ENCODE assay signal across 48 mouse cellular contexts in genomic region chr19:11022382-11022781, GRCm38 (mm10). TPM values are rescaled to one million over a fixed set of nuclear protein-coding genes. Genes with fewer than 3 reads are reported as not detected.
"Had no signal": no experiment of that assay in that cellular context is flagged by ENCODE, and none has a peak within 500 bp of the region (broad histone marks: within the 10 kb centered on the region; RNA-seq: fewer than 3 reads in every experiment).

No protein-coding gene starts in this region.

- H3K4me3 ChIP-seq: heart, adult 2 months; heart, embryonic 10.5 days; heart, embryonic 12.5 days; heart, embryonic 13.5 days; heart, embryonic 15.5 days; hindbrain, embryonic 10.5 days; hindbrain, embryonic 12.5 days; hindbrain, embryonic 13.5 days; hindbrain, embryonic 15.5 days; kidney, embryonic 15.5 days; layer of hippocampus, adult 2 months; left cerebral cortex, adult 2 months had no signal

- DNase-seq: heart, adult 2 months; heart, postnatal 10 days; heart, postnatal 14 days; heart, postnatal 36 days; heart, postnatal 4 days; kidney, adult 11 months; kidney, adult 18-20 months; kidney, adult 2 months; kidney, adult 8-10 months; kidney, adult 9 months; kidney, postnatal 10 days; kidney, postnatal 14 days; kidney, postnatal 25 days; kidney, postnatal 36 days; kidney, postnatal 4 days; layer of hippocampus, adult 9-11 months; layer of hippocampus, postnatal 36 days had no signal

- H3K9me3 ChIP-seq: heart, embryonic 10.5 days; heart, embryonic 12.5 days; heart, embryonic 13.5 days; heart, embryonic 15.5 days; hindbrain, embryonic 10.5 days; hindbrain, embryonic 12.5 days; hindbrain, embryonic 13.5 days; hindbrain, embryonic 15.5 days; kidney, embryonic 15.5 days had no signal

- H3K27me3 ChIP-seq: heart, embryonic 12.5 days; heart, embryonic 13.5 days; heart, embryonic 15.5 days; hindbrain, embryonic 12.5 days; hindbrain, embryonic 13.5 days; hindbrain, embryonic 15.5 days; kidney, embryonic 15.5 days had no signal

- ATAC-seq: hindbrain, embryonic 16.5 days; hindbrain, postnatal 0 days; inflammation-experienced regulatory T-cells, adult 6 months had no signal

- H3K36me3 ChIP-seq: heart, embryonic 10.5 days; heart, embryonic 12.5 days; heart, embryonic 13.5 days; heart, embryonic 15.5 days; hindbrain, embryonic 10.5 days; hindbrain, embryonic 12.5 days; hindbrain, embryonic 13.5 days; hindbrain, embryonic 15.5 days; kidney, embryonic 15.5 days had no signal

- H3K9ac ChIP-seq: heart, embryonic 12.5 days; heart, embryonic 13.5 days; heart, embryonic 15.5 days; hindbrain, embryonic 12.5 days; hindbrain, embryonic 13.5 days; hindbrain, embryonic 14.5 days; hindbrain, embryonic 15.5 days; kidney, embryonic 15.5 days had no signal

- H3K4me2 ChIP-seq: heart, embryonic 11.5 days; heart, embryonic 12.5 days; heart, embryonic 13.5 days; heart, embryonic 15.5 days; hindbrain, embryonic 12.5 days; hindbrain, embryonic 13.5 days; hindbrain, embryonic 14.5 days; hindbrain, embryonic 15.5 days; kidney, embryonic 15.5 days had no signal

- H3K27ac ChIP-seq: heart, adult 2 months; heart, embryonic 10.5 days; heart, embryonic 13.5 days; heart, embryonic 15.5 days; hindbrain, embryonic 10.5 days; hindbrain, embryonic 12.5 days; hindbrain, embryonic 13.5 days; hindbrain, embryonic 14.5 days; hindbrain, embryonic 15.5 days; hindbrain, postnatal 0 days; kidney, embryonic 15.5 days; kidney, postnatal 0 days; layer of hippocampus, adult 2 months; left cerebral cortex, adult 2 months had no signal

- H3K4me1 ChIP-seq: heart, embryonic 10.5 days; heart, embryonic 12.5 days; heart, embryonic 13.5 days; heart, embryonic 15.5 days; hindbrain, embryonic 10.5 days; hindbrain, embryonic 12.5 days; hindbrain, embryonic 13.5 days; hindbrain, embryonic 15.5 days; kidney, embryonic 15.5 days had no signal

RNA-seq across cellular contexts. Expression of gene Ms4a18, which starts 4.6 kb away (rescaled TPM):
- total RNA-seq: heart, adult 2 months; heart, postnatal 10 days; heart, postnatal 14 days; heart, postnatal 25 days; heart, postnatal 36 days; heart, postnatal 4 days; hematopoietic stem cell, adult 5-6 weeks; hindbrain, postnatal 0 days; layer of hippocampus, adult 18-20 months; layer of hippocampus, adult 2 months; layer of hippocampus, adult 8-10 months; layer of hippocampus, postnatal 10 days; layer of hippocampus, postnatal 14 days; layer of hippocampus, postnatal 25 days; layer of hippocampus, postnatal 36 days; left cerebral cortex, adult 18-20 months; left cerebral cortex, adult 2 months had no signal
- polyA plus RNA-seq: heart, adult 2 months; heart, embryonic 10.5 days; heart, embryonic 11.5 days; heart, embryonic 12.5 days; heart, embryonic 13.5 days; heart, embryonic 14.5 days; heart, embryonic 15.5 days; heart, embryonic 16.5 days; heart, postnatal 0 days; hindbrain, embryonic 10.5 days; hindbrain, embryonic 11.5 days; hindbrain, embryonic 12.5 days; hindbrain, embryonic 13.5 days; hindbrain, embryonic 14.5 days; hindbrain, embryonic 15.5 days; hindbrain, embryonic 16.5 days; hindbrain, postnatal 0 days; inflammation-experienced regulatory T-cells, adult 6 months; kidney, adult 2 months; kidney, embryonic 14.5 days; kidney, embryonic 15.5 days; kidney, embryonic 16.5 days; kidney, postnatal 0 days had no signal

RNA-seq across cellular contexts. Expression of gene Ms4a15, which starts 29.3 kb away (rescaled TPM):
- total RNA-seq: heart, adult 2 months; heart, postnatal 10 days; heart, postnatal 14 days; heart, postnatal 25 days; heart, postnatal 36 days; heart, postnatal 4 days; hematopoietic stem cell, adult 5-6 weeks; hindbrain, postnatal 0 days; layer of hippocampus, adult 18-20 months; layer of hippocampus, adult 2 months; layer of hippocampus, adult 8-10 months; layer of hippocampus, postnatal 10 days; layer of hippocampus, postnatal 14 days; layer of hippocampus, postnatal 25 days; layer of hippocampus, postnatal 36 days; left cerebral cortex, adult 18-20 months; left cerebral cortex, adult 2 months had no signal
- polyA plus RNA-seq: heart, adult 2 months; heart, embryonic 10.5 days; heart, embryonic 11.5 days; heart, embryonic 12.5 days; heart, embryonic 13.5 days; heart, embryonic 15.5 days; heart, embryonic 16.5 days; heart, postnatal 0 days; hindbrain, embryonic 10.5 days; hindbrain, embryonic 11.5 days; hindbrain, embryonic 12.5 days; hindbrain, embryonic 13.5 days; hindbrain, embryonic 14.5 days; hindbrain, embryonic 16.5 days; hindbrain, postnatal 0 days; inflammation-experienced regulatory T-cells, adult 6 months; kidney, adult 2 months; kidney, embryonic 14.5 days; kidney, embryonic 15.5 days; kidney, embryonic 16.5 days; kidney, postnatal 0 days had no signal

RNA-seq across cellular contexts. Expression of gene Ms4a10, which starts 47.9 kb away (rescaled TPM):
- total RNA-seq: heart, adult 2 months; heart, postnatal 10 days; heart, postnatal 14 days; heart, postnatal 25 days; heart, postnatal 36 days; heart, postnatal 4 days; hematopoietic stem cell, adult 5-6 weeks; hindbrain, postnatal 0 days; layer of hippocampus, adult 18-20 months; layer of hippocampus, adult 2 months; layer of hippocampus, adult 8-10 months; layer of hippocampus, postnatal 10 days; layer of hippocampus, postnatal 14 days; layer of hippocampus, postnatal 25 days; layer of hippocampus, postnatal 36 days; left cerebral cortex, adult 18-20 months; left cerebral cortex, adult 2 months had no signal
- polyA plus RNA-seq: heart, adult 2 months; heart, embryonic 11.5 days; heart, embryonic 12.5 days; heart, embryonic 14.5 days; heart, embryonic 15.5 days; heart, embryonic 16.5 days; hindbrain, embryonic 10.5 days; hindbrain, embryonic 12.5 days; hindbrain, embryonic 13.5 days; hindbrain, embryonic 14.5 days; hindbrain, embryonic 15.5 days; hindbrain, embryonic 16.5 days; hindbrain, postnatal 0 days; inflammation-experienced regulatory T-cells, adult 6 months; kidney, adult 2 months; kidney, embryonic 14.5 days; kidney, embryonic 16.5 days had no signal

RNA-seq across cellular contexts. Expression of gene Ms4a8a, which starts 58.5 kb away (rescaled TPM):
- total RNA-seq: hindbrain, postnatal 0 days; layer of hippocampus, adult 8-10 months; layer of hippocampus, postnatal 10 days; layer of hippocampus, postnatal 14 days; layer of hippocampus, postnatal 25 days; layer of hippocampus, postnatal 36 days; left cerebral cortex, adult 2 months had no signal
- polyA plus RNA-seq: heart, embryonic 10.5 days; heart, embryonic 11.5 days; heart, embryonic 12.5 days; heart, embryonic 14.5 days; heart, postnatal 0 days; hindbrain, embryonic 10.5 days; hindbrain, embryonic 11.5 days; hindbrain, embryonic 12.5 days; hindbrain, embryonic 13.5 days; hindbrain, embryonic 14.5 days; hindbrain, embryonic 15.5 days; hindbrain, embryonic 16.5 days; hindbrain, postnatal 0 days; kidney, embryonic 14.5 days; kidney, embryonic 15.5 days; kidney, embryonic 16.5 days; kidney, postnatal 0 days had no signal
